Mouse (Mus musculus) forebrain, embryonic 14.5 days (tissue): Measurements from ENCODE around the gene Sdhaf2. TPM values are rescaled to one million over a fixed set of nuclear protein-coding genes. Genes with fewer than 3 reads are reported as not detected.

Source experiments
- ATAC-seq: fragments of 200-750 bp; cut with Nextera tagmentation; 2 replicates; pipeline ENCODE4 v1.8.0; 2017; ENCODE audit warnings: mild to moderate bottlenecking, moderate library complexity
- DNase-seq: peaks from one replicate; pipeline ENCODE4 v3.0.0-alpha.2; 2015; ENCODE audit warnings: low spot score
- H3K27ac ChIP-seq: fragments of 300-500 bp; sonication (generic); 2 replicates; pipeline ENCODE4 v1.5.1; 2014; ENCODE audit warnings: low read depth, mild to moderate bottlenecking, control low read depth, low read length, moderate library complexity
- H3K27me3 ChIP-seq: fragments of 300-500 bp; sonication (generic); replicated peaks from 2 replicates; pipeline ENCODE4 v1.6.1; 2014; ENCODE audit warnings: low read length, control low read depth, mixed read lengths; ENCODE audit not compliant: control insufficient read depth, insufficient read depth
- H3K36me3 ChIP-seq: fragments of 300-500 bp; sonication (generic); 2 replicates; pipeline ENCODE4 v1.6.1; 2014; ENCODE audit warnings: low read length, control low read depth; ENCODE audit not compliant: control insufficient read depth, insufficient read depth
- H3K4me1 ChIP-seq: fragments of 300-500 bp; sonication (generic); 2 replicates; pipeline ENCODE4 v1.6.1; 2014; ENCODE audit warnings: antibody characterized with exemption, low read length, control low read depth; ENCODE audit not compliant: control insufficient read depth, insufficient read depth
- H3K4me2 ChIP-seq: fragments of 300-500 bp; sonication (generic); 2 replicates; pipeline ENCODE4 v1.6.1; 2014; ENCODE audit warnings: mild to moderate bottlenecking, control low read depth, low read length
- H3K4me3 ChIP-seq: fragments of 300-500 bp; sonication (generic); 2 replicates; pipeline ENCODE4 v1.5.1; 2014; ENCODE audit warnings: low read depth, low read length, control low read depth
- H3K9ac ChIP-seq: fragments of 300-500 bp; sonication (generic); 2 replicates; pipeline ENCODE4 v1.6.1; 2014; ENCODE audit warnings: mild to moderate bottlenecking, low read length, control low read depth, moderate library complexity
- H3K9me3 ChIP-seq: fragments of 300-500 bp; sonication (generic); replicated peaks from 2 replicates; pipeline ENCODE4 v1.6.1; 2016; ENCODE audit warnings: low read length, control low read depth, mixed read lengths; ENCODE audit not compliant: control insufficient read depth
- WGBS: fragments of 180-500 bp; shearing (Covaris S2); extraction: QIAGEN DNeasy Blood & Tissue Kit; methylation state at CpG from one replicate; pipeline ENCODE4 v1.1.7; 2014; 5-methylcytosine and 5-hydroxymethylcytosine counted together
- polyA plus RNA-seq: library from polyadenylated mRNA; unstranded; fragments of >200 nt; fragmentation: Nextera tagmentation; extraction: Ambion mirVana; gene quantifications from 2 replicates; pipeline ENCODE4 v1.2.1, GENCODE M21; 2014

The Sdhaf2 gene
- polyA plus RNA-seq, 1 experiment from 2014 or later: 70.4 TPM

DNA sequence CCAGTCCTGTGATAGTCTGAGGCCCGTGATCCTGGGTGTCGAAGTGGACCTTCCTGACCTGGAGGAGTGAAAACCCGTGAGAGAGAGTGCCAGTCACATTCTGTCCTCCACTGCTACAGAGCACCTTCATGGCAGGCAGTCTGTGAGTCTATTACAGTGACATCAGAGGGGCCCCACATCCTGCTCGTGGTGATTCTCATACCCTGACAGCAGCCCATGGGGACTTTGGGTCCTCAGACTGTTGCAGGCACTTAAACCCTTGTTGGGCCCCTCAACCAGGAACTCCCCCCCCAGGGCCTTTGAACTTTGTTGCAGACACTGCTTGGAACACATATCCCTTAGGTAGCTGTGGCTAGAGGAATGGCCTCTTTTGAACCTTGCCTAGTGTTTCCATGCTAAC is 46.4 kb downstream of the Sdhaf2 start:
- H3K9ac ChIP-seq: no peak overlapping the region
- no peak for DNase-seq
- 69% methylated on average over 4 of the region's 4 CpGs for WGBS
- no peaks in the 10 kb centered on the region for H3K4me1 ChIP-seq
- no peak overlapping the region for H3K27ac ChIP-seq
- no peak for ATAC-seq
- no peaks in the 10 kb centered on the region for H3K27me3 ChIP-seq
- no peaks in the 10 kb centered on the region for H3K9me3 ChIP-seq
- H3K36me3 ChIP-seq: no peaks in the 10 kb centered on the region
- no peak overlapping the region for H3K4me2 ChIP-seq
- H3K4me3 ChIP-seq: no peak overlapping the region

DNA sequence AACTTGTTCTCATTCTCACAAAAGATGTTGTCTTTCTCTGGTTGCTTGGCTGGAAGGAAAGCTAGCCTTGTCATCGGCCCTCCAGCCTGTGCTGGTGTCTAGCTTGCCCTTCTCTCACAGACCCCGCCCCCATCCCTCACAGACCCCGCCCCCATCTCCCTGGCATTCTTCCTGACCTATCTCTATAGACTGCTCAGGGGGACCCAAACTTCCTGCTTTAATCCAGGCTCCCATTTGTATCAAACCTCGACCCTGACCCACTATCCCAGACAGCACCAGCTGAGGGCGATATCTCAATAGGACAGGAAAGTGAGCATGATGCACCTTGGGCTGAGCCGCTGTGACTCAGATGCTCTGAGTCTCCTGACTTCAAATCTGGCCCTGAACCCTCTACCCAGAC is 52.2 kb downstream of the Sdhaf2 start:
- Histone ChIP-seq H3K4me2 (no peak overlapping the region), H3K27me3 (no peaks in the 10 kb centered on the region), H3K9me3 (no peaks in the 10 kb centered on the region), H3K27ac (no peak overlapping the region), H3K9ac (no peak overlapping the region), H3K4me3 (no peak overlapping the region), H3K4me1 (no peaks in the 10 kb centered on the region), H3K36me3 (no peaks in the 10 kb centered on the region)
- DNase-seq: no peak
- WGBS: 11% methylated on average over 6 of the region's 6 CpGs
- no peak for ATAC-seq

DNA sequence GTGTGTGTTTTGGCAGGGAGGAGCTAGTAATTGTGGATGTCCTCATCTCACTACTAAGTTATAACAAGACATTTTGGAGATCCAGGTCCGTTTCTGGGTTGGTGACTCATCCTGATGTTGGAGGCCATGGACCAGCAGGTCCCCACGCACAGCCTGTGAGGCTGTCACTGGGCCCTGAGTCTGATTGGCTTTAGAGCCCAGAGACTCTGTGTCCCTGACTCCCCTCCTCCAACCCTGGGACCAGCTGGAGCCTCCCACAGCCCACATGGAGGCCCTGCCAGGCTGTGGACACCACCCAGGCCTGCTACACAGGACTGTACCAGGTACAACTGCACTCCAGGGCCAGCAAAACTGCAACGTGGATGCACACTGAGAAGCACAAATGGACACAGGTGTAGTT is 53.0 kb downstream of the Sdhaf2 start:
- 72% methylated on average over 3 of the region's 3 CpGs for WGBS
- Histone ChIP-seq H3K36me3 (no peaks in the 10 kb centered on the region), H3K4me2 (no peak overlapping the region), H3K4me3 (no peak overlapping the region), H3K27me3 (no peaks in the 10 kb centered on the region), H3K4me1 (no peaks in the 10 kb centered on the region), H3K27ac (no peak overlapping the region), H3K9ac (no peak overlapping the region), H3K9me3 (no peaks in the 10 kb centered on the region)
- DNase-seq: no peak
- ATAC-seq: no peak

DNA sequence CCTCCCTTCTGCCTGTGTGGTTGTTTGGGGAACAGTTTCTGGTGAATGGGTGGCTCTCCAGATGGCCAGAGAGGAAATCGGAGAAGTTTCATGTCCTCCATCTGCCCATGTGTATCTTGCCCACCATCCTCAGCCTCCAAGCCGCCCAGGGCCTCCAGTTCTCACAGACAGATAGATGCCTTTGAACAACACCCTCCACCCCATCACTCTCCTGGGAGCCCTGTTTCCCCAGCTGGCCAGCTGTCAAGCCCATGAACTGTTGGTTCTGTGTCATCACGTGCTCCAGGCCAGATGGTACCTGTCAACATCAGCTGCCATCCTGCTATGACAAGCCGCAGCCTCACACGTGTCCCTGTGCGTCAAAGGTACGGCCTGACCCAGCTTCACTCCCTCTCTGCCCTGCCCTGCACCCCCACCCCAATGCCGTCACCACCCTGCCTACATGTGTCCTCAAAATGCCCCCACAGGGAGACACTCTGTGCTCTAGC is 56.7 kb downstream of the Sdhaf2 start:
- H3K27me3 ChIP-seq: no peaks in the 10 kb centered on the region
- no peak for DNase-seq
- H3K4me2 ChIP-seq: no peak overlapping the region
- H3K9me3 ChIP-seq: no peaks in the 10 kb centered on the region
- no peak overlapping the region for H3K27ac ChIP-seq
- no peak overlapping the region for H3K9ac ChIP-seq
- H3K4me3 ChIP-seq: no peak overlapping the region
- 62% methylated on average over 8 of the region's 8 CpGs for WGBS
- no peaks in the 10 kb centered on the region for H3K36me3 ChIP-seq
- H3K4me1 ChIP-seq: no peaks in the 10 kb centered on the region
- ATAC-seq: no peak

DNA sequence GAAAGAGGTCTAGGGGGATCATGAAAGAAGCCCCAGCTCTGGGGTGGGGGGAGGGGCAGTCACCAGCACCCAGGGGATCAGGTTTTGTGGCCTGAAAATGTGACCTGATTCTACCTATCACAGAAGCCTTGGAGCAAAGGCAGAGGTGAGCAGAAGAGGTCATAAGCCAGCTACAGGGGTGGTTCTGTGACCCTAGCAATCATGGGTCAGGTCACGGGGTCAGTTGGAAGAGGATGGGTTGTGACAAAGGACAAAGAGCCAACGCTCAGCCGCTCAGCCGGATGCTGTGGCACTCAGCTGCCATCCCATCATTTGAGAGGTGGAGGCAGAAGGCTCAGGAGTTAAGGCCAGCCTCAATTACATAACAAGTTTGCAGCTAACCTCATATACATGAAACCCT is 61.5 kb downstream of the Sdhaf2 start:
- H3K4me2 ChIP-seq: no peak overlapping the region
- 22% methylated on average over 4 of the region's 4 CpGs for WGBS
- H3K27me3 ChIP-seq: peaks cover 10% of the 10 kb centered on the region; the same call in 1 of the 2 replicates
- no peak overlapping the region for H3K4me3 ChIP-seq
- DNase-seq (no peak), ATAC-seq (no peak)
- no peaks in the 10 kb centered on the region for H3K4me1 ChIP-seq
- no peaks in the 10 kb centered on the region for H3K9me3 ChIP-seq
- no peak overlapping the region for H3K9ac ChIP-seq
- H3K27ac ChIP-seq: no peak overlapping the region
- no peaks in the 10 kb centered on the region for H3K36me3 ChIP-seq

DNA sequence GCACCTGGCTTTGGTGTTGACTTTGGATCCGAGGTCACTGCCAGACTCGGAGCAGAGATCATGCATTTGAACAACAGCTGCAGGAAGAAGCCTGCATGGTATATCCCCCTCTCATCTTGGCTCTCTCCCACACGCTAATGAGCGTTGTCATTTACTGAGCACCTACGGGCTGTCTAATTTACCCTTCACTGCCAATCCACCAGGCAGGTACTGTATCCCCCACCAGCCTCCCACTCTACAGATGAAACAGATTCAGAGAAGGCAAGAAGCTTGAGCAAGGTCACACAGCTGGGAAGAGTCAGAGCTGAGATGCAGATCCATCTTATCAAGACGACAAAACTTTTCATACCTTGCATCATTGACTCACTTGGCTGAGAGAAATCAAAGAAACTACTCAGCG is 64.4 kb downstream of the Sdhaf2 start:
- Histone ChIP-seq H3K36me3 (no peaks in the 10 kb centered on the region), H3K9me3 (no peaks in the 10 kb centered on the region), H3K4me2 (no peak overlapping the region), H3K9ac (no peak overlapping the region), H3K27me3 (peaks cover 30% of the 10 kb centered on the region), H3K4me1 (peaks cover 8% of the 10 kb centered on the region; the same call in 1 of the 2 replicates), H3K4me3 (no peak overlapping the region), H3K27ac (no peak overlapping the region)
- no peak for DNase-seq
- WGBS: 37% methylated on average over 7 of the region's 7 CpGs
- no peak for ATAC-seq

DNA sequence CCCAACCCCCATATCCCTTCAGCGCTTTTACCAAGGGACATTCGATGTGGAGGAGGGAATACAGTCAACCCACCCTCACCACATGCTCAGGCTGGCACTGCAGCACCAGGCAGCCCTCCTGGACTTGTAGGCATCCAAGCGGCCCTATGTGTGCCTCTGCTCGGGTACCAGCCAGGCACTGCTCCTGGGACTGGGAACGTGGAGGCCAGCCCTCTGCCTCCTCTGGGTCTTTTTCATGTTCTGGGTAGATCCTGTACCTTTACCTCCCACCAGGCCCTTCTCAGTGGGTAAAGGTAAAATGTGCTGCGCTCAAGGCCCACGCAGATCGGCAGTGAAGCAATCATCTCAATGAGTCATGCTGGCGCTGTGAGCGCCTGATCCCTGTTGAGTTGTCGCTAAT is 66.0 kb downstream of the Sdhaf2 start:
- Histone ChIP-seq H3K27ac (no peak overlapping the region), H3K9ac (no peak overlapping the region), H3K36me3 (no peaks in the 10 kb centered on the region), H3K27me3 (peaks cover 44% of the 10 kb centered on the region), H3K9me3 (no peaks in the 10 kb centered on the region), H3K4me2 (no peak overlapping the region), H3K4me1 (peaks cover 11% of the 10 kb centered on the region; the same call in 1 of the 2 replicates), H3K4me3 (no peak overlapping the region)
- DNase-seq: no peak
- 40% methylated on average over 11 of the region's 11 CpGs for WGBS
- ATAC-seq: no peak

DNA sequence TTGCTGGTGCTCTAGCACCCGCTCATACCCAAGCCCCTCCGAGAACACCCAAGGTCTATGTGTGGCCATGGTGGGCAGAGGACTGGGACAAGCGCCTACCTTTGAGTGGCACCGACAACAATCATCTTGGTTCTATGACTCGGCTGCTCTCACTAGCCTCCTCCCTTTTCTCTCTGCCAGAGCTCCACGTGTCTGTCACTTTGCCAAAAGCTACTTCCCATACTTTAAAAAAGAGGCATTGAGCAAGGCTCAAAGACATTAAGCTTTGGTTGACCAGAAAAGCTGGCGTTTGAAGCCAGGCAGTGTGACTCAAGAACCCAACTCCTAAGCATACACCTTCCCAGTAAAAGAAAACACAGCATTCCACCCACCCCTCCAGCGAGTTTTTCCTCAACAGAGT is 67.8 kb downstream of the Sdhaf2 start:
- H3K4me3 ChIP-seq: peak overlapping the region; percentile 47; the same call in 1 of the 2 replicates
- H3K36me3 ChIP-seq: no peaks in the 10 kb centered on the region
- peak overlapping the region; percentile 82 for H3K4me2 ChIP-seq
- H3K9me3 ChIP-seq: no peaks in the 10 kb centered on the region
- peak; percentile 10; the same call in 1 of the 2 replicates for ATAC-seq
- no peak overlapping the region for H3K27ac ChIP-seq
- peaks cover 44% of the 10 kb centered on the region for H3K27me3 ChIP-seq
- peak; percentile 55 for DNase-seq
- no peak overlapping the region for H3K9ac ChIP-seq
- 17% methylated on average over 8 of the region's 8 CpGs for WGBS
- H3K4me1 ChIP-seq: peaks cover 11% of the 10 kb centered on the region; the same call in 1 of the 2 replicates

DNA sequence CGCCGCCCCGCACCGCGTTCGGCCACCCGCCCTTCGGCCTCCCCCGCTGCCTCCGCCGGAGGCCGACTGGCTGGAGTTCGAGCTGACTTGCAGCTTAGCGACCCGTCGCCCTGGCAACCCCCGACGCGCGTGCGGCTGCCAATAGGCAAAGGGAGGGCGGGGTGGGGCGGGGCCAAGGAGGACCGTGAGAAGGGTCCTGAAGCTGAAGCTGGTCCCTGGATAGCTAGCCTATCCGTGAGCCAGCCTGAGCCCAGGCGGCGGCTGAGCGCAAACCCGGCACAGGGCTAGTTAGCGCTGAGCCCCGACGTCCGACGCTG is 68.5 kb downstream of the Sdhaf2 start:
- peaks cover 11% of the 10 kb centered on the region; the same call in 1 of the 2 replicates for H3K4me1 ChIP-seq
- peak overlapping the region; percentile 46; the same call in 1 of the 2 replicates for H3K9ac ChIP-seq
- no peak overlapping the region for H3K27ac ChIP-seq
- H3K36me3 ChIP-seq: no peaks in the 10 kb centered on the region
- peaks cover 44% of the 10 kb centered on the region for H3K27me3 ChIP-seq
- peak overlapping the region; percentile 47 for H3K4me3 ChIP-seq
- peak; percentile 94 for ATAC-seq
- no peaks in the 10 kb centered on the region for H3K9me3 ChIP-seq
- DNase-seq: peak; percentile 92
- peak overlapping the region; percentile 82 for H3K4me2 ChIP-seq
- under 1% methylated on average over 29 of the region's 34 CpGs for WGBS
